Mouse (Mus musculus): ENCODE data around the gene Lix1l.
A peak's percentile ranks its signal among the peaks of the same experiment; 100 is the strongest.
"Not testable (repeated sequence)": the region's sequence is repeated elsewhere in the genome, so short reads cannot be mapped to it uniquely, and the experiment has no call there.

Lix1l gene

GRCm38 (mm10) chr3:96645018-96645649 lies 44.2 kb downstream of the Lix1l start, which contains the start of gene Itga10:
Gene Itga10, plus strand, starts transcription at chr3:96645584.
- Histone ChIP-seq H3K4me3 (replicated peaks; ENCODE audit: low read length) (no peak within 1 kb of the TSS), H3K4me1 (replicated peaks; ENCODE audit: low read depth, low read length) (peaks cover 38% of the 10 kb centered on the region)
- TF ChIP-seq NANOG (IDR thresholded peaks at IDR 0.05; ENCODE audit: borderline replicate concordance, low read length) (no peak), CTCF (conservative IDR thresholded peaks at IDR 0.05; ENCODE audit: low read length) (peak; percentile 69)

GRCm38 (mm10) chr3:96647365-96647764 lies 46.4 kb downstream of the Lix1l start:
- Histone ChIP-seq H3K36me3 (ENCODE audit: insufficient read depth, low read length) (peaks cover 25% of the 10 kb centered on the region), H3K27me3 (ENCODE audit: insufficient read depth, low read length) (no peaks in the 10 kb centered on the region), H3K9me3 (ENCODE audit: low read length) (no peaks in the 10 kb centered on the region), H3K4me3 (replicated peaks; ENCODE audit: low read length) (no peak overlapping the region), H3K4me1 (replicated peaks; ENCODE audit: low read depth, low read length) (peaks cover 40% of the 10 kb centered on the region)
- TF ChIP-seq CTCF (conservative IDR thresholded peaks at IDR 0.05; ENCODE audit: low read length) = no peak
- no peak for TF ChIP-seq POU5F1 (IDR thresholded peaks at IDR 0.05; ENCODE audit: borderline replicate concordance, low read length)
- TF ChIP-seq NANOG (IDR thresholded peaks at IDR 0.05; ENCODE audit: borderline replicate concordance, low read length) = no peak

More at GRCm38 (mm10) chr3:96645018-96645649, 44.2 kb downstream of the Lix1l start, which contains the start of gene Itga10:
- Histone ChIP-seq H3K9me3 (ENCODE audit: low read length) (no peaks in the 10 kb centered on the region), H3K27me3 (ENCODE audit: insufficient read depth, low read length) (no peaks in the 10 kb centered on the region), H3K36me3 (ENCODE audit: insufficient read depth, low read length) (peaks cover 41% of the 10 kb centered on the region)

GRCm38 (mm10) chr3:96660901-96661300 lies 60.0 kb downstream of the Lix1l start:
- no peak for TF ChIP-seq NANOG (IDR thresholded peaks at IDR 0.05; ENCODE audit: borderline replicate concordance, low read length)
- no peak for TF ChIP-seq POU5F1 (IDR thresholded peaks at IDR 0.05; ENCODE audit: borderline replicate concordance, low read length)
- TF ChIP-seq CTCF (conservative IDR thresholded peaks at IDR 0.05; ENCODE audit: low read length) = no peak
- Histone ChIP-seq H3K4me1 (replicated peaks; ENCODE audit: low read depth, low read length) (peaks cover 31% of the 10 kb centered on the region), H3K27me3 (ENCODE audit: insufficient read depth, low read length) (peaks cover 2% of the 10 kb centered on the region; the same call in 1 of the 2 replicates), H3K9me3 (ENCODE audit: low read length) (no peaks in the 10 kb centered on the region), H3K4me3 (replicated peaks; ENCODE audit: low read length) (no peak overlapping the region), H3K36me3 (ENCODE audit: insufficient read depth, low read length) (no peaks in the 10 kb centered on the region)

GRCm38 (mm10) chr3:96662731-96663316 lies 61.9 kb downstream of the Lix1l start:
- peaks cover 17% of the 10 kb centered on the region for H3K4me1 ChIP-seq (replicated peaks; ENCODE audit: low read depth, low read length)
- H3K27me3 ChIP-seq (ENCODE audit: insufficient read depth, low read length) = no peaks in the 10 kb centered on the region; the same call in 1 of the 2 replicates

GRCm38 (mm10) chr3:96663432-96664239 lies 62.7 kb downstream of the Lix1l start:
- Histone ChIP-seq H3K9me3 (ENCODE audit: low read length) (no peaks in the 10 kb centered on the region), H3K27me3 (ENCODE audit: insufficient read depth, low read length) (no peaks in the 10 kb centered on the region; the same call in 1 of the 2 replicates), H3K4me3 (replicated peaks; ENCODE audit: low read length) (peak overlapping the region; percentile 57), H3K4me1 (replicated peaks; ENCODE audit: low read depth, low read length) (peaks cover 15% of the 10 kb centered on the region), H3K36me3 (ENCODE audit: insufficient read depth, low read length) (no peaks in the 10 kb centered on the region)
- TF ChIP-seq CTCF (conservative IDR thresholded peaks at IDR 0.05; ENCODE audit: low read length) (peak; percentile 91), NANOG (IDR thresholded peaks at IDR 0.05; ENCODE audit: borderline replicate concordance, low read length) (no peak)

More at GRCm38 (mm10) chr3:96662731-96663316, 61.9 kb downstream of the Lix1l start:
- TF ChIP-seq CTCF (conservative IDR thresholded peaks at IDR 0.05; ENCODE audit: low read length) = no peak
- TF ChIP-seq POU5F1 (IDR thresholded peaks at IDR 0.05; ENCODE audit: borderline replicate concordance, low read length) = no peak
- TF ChIP-seq NANOG (IDR thresholded peaks at IDR 0.05; ENCODE audit: borderline replicate concordance, low read length) = no peak
- Histone ChIP-seq H3K9me3 (ENCODE audit: low read length) (no peaks in the 10 kb centered on the region), H3K4me3 (replicated peaks; ENCODE audit: low read length) (peak overlapping the region; percentile 39), H3K36me3 (ENCODE audit: insufficient read depth, low read length) (no peaks in the 10 kb centered on the region)

DNA sequence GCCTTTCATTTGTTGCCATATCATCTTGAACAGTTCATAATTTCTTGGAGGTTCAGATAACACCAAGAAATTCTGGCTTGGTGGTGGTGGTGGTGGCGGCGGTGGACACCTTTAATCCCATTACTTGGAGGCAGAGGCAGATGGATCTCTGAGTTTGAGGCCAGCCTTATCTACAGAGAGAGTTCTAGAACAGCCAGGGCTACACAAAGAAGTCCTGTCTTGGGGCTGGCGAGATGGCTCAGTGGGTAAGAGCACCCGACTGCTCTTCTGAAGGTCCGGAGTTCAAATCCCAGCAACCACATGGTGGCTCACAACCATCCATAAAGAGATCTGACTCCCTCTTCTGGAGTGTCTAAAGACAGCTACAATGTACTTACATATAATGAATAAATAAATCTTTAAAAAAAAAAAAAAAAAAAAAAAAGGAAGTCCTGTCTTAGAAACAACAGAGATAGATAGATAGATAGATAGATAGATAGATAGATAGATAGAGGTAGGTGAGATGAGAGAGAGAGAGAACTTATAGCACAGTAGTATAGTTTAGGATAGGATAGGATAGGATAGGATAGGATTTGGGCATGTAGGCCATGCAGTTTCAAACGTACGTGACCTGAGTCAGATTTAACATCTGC lies 64.9 kb downstream of the Lix1l start:
- not testable (repeated sequence) for H3K27me3 ChIP-seq (ENCODE audit: insufficient read depth, low read length); H3K36me3 ChIP-seq (ENCODE audit: insufficient read depth, low read length); H3K4me3 ChIP-seq (replicated peaks; ENCODE audit: low read length); H3K9me3 ChIP-seq (ENCODE audit: low read length)
- peaks cover 32% of the 10 kb centered on the region for H3K4me1 ChIP-seq (replicated peaks; ENCODE audit: low read depth, low read length)

DNA sequence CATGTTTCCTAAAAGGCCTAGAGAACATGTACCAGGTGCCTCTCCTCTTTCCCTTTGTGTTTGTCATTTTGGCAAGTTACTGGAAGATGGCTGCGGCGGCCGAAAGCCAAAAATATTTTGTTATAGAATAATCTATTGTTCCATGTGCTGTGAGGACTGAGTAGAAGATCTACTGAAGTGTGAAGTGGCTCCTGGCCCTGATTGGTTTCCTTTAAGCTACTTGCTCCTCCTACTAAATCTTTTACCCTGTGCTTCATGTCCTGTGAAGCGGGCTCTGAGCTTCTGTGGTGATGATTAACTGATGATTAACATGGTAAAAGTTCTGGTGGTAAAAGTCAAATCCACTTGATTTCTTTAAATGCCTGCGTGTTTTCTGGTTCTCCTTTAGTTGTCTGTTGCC lies 66.0 kb downstream of the Lix1l start:
- TF ChIP-seq POU5F1 (IDR thresholded peaks at IDR 0.05; ENCODE audit: borderline replicate concordance, low read length) (no peak), CTCF (conservative IDR thresholded peaks at IDR 0.05; ENCODE audit: low read length) (no peak), NANOG (IDR thresholded peaks at IDR 0.05; ENCODE audit: borderline replicate concordance, low read length) (no peak)
- Histone ChIP-seq H3K27me3 (ENCODE audit: insufficient read depth, low read length) (peaks cover 9% of the 10 kb centered on the region; the same call in 1 of the 2 replicates), H3K36me3 (ENCODE audit: insufficient read depth, low read length) (no peaks in the 10 kb centered on the region), H3K9me3 (ENCODE audit: low read length) (no peaks in the 10 kb centered on the region), H3K4me1 (replicated peaks; ENCODE audit: low read depth, low read length) (peaks cover 43% of the 10 kb centered on the region), H3K4me3 (replicated peaks; ENCODE audit: low read length) (no peak overlapping the region)

DNA sequence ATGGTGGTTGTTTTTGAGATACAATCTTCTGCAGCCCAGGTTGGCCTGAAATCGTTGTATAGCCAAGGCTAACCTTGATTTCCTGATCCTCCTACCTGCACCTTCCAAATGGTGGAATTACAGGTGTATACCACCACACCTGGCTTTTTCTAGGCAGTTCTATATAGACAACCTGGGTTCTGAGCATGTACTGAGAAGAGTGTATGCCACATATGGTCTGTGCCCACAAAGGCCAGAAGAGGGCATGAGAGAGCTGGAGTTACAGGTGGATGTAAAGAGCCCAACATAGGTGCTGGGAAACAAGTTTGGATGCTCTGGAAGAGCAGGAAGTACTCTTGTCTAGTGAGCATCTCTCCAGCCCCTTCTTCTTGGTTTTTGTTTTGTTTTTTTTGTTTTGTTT lies 66.4 kb downstream of the Lix1l start:
- Histone ChIP-seq H3K27me3 (ENCODE audit: insufficient read depth, low read length) (peaks cover 9% of the 10 kb centered on the region; the same call in 1 of the 2 replicates), H3K36me3 (ENCODE audit: insufficient read depth, low read length) (no peaks in the 10 kb centered on the region), H3K4me3 (replicated peaks; ENCODE audit: low read length) (no peak overlapping the region), H3K9me3 (ENCODE audit: low read length) (no peaks in the 10 kb centered on the region), H3K4me1 (replicated peaks; ENCODE audit: low read depth, low read length) (peaks cover 46% of the 10 kb centered on the region)
- TF ChIP-seq POU5F1 (IDR thresholded peaks at IDR 0.05; ENCODE audit: borderline replicate concordance, low read length) (no peak), CTCF (conservative IDR thresholded peaks at IDR 0.05; ENCODE audit: low read length) (peak; percentile 70), NANOG (IDR thresholded peaks at IDR 0.05; ENCODE audit: borderline replicate concordance, low read length) (no peak)

All from E14TG2a.4 (cell line).